Comparison of ENCODE assay signal across 9 mouse cellular contexts in the genomic region with DNA sequence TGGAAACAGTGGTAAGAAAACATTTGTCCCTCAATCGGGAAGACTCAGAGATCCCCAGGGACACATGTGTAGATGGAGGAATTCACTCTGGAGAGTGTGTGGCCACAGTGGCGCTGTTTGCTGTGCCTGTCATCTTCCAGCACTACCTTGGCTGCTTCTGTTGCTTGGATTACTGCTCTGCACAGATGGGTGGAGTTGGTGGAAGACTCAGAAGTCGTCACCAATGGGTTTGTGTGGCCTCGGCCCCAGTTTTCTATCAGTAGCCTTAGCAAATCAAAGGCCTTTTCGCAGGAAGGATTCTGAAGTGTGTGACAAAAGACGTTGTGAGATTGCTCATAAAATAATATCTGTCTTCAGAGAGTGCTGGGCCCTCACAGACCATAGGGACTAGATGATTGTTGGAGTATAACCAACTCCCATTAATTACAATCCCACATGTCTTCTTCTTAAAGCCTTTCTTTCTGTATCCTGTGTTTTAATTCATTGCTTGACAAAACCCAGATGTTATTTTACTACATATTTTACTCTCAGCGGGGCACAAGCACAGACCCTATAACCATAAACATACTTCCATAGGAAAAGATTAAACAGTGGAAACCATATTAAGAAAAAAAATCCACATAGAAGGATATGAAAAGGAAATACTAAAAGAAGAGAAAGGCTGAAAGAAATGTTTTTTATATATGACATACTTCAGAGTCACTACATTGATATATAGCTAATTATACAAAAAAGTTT. TPM values are rescaled to one million over a fixed set of nuclear protein-coding genes. Genes with fewer than 3 reads are reported as not detected.
A peak's percentile ranks its signal among the peaks of the same experiment; 100 is the strongest.
DNase-seq lines count a peak whose midpoint lies in the region; ATAC-seq lines count a peak whose summit lies in the region.
"Had no signal": no experiment of that assay in that cellular context is flagged by ENCODE, and none has a peak within 500 bp of the region (broad histone marks: within the 10 kb centered on the region; RNA-seq: fewer than 3 reads in every experiment).

No protein-coding gene starts in this region.

- H3K27me3 ChIP-seq in liver, embryonic 12.5 days (replicated peaks) = no peaks in the 10 kb centered on the region
- no peaks in the 10 kb centered on the region for H3K27me3 ChIP-seq in heart, embryonic 11.5 days (ENCODE audit: control insufficient read depth, insufficient read depth, low read length)
- H3K27me3 ChIP-seq in liver, embryonic 15.5 days = no peaks in the 10 kb centered on the region
- H3K27me3 ChIP-seq: midbrain, embryonic 12.5 days had no signal

- no peak overlapping the region for H3K4me3 ChIP-seq in liver, embryonic 12.5 days
- no peak overlapping the region for H3K4me3 ChIP-seq in heart, embryonic 11.5 days (ENCODE audit: low read depth, low read length)
- H3K4me3 ChIP-seq in liver, embryonic 15.5 days (replicated peaks) = no peak overlapping the region
- H3K4me3 ChIP-seq: midbrain, embryonic 12.5 days had no signal

- no peaks in the 10 kb centered on the region for H3K4me1 ChIP-seq in liver, embryonic 12.5 days
- peaks cover 12% of the 10 kb centered on the region for H3K4me1 ChIP-seq in heart, embryonic 11.5 days (ENCODE audit: control insufficient read depth, insufficient read depth, low read length)
- no peaks in the 10 kb centered on the region for H3K4me1 ChIP-seq in liver, embryonic 15.5 days (replicated peaks)
- H3K4me1 ChIP-seq: midbrain, embryonic 12.5 days had no signal

- no peak overlapping the region for H3K4me2 ChIP-seq in liver, embryonic 12.5 days
- H3K4me2 ChIP-seq in heart, embryonic 11.5 days = peak overlapping the region; percentile 40; the same call in 1 of the 2 replicates
- H3K4me2 ChIP-seq in liver, embryonic 15.5 days = no peak overlapping the region
- H3K4me2 ChIP-seq: midbrain, embryonic 12.5 days had no signal

- no peaks in the 10 kb centered on the region for H3K9me3 ChIP-seq in liver, embryonic 12.5 days (replicated peaks)
- H3K9me3 ChIP-seq in heart, embryonic 11.5 days (replicated peaks; ENCODE audit: control insufficient read depth, low read length) = no peaks in the 10 kb centered on the region
- no peaks in the 10 kb centered on the region for H3K9me3 ChIP-seq in liver, embryonic 15.5 days (replicated peaks)
- H3K9me3 ChIP-seq: midbrain, embryonic 12.5 days had no signal

- WGBS in liver, embryonic 12.5 days (ENCODE audit: insufficient replicate concordance) = 59% methylated on average over 7 of the region's 7 CpGs
- 50% methylated on average over 7 of the region's 7 CpGs for WGBS in heart, embryonic 11.5 days (ENCODE audit: insufficient replicate concordance)
- 54% methylated on average over 7 of the region's 7 CpGs for WGBS in liver, embryonic 15.5 days (ENCODE audit: insufficient replicate concordance)

- no peaks in the 10 kb centered on the region for H3K36me3 ChIP-seq in liver, embryonic 12.5 days
- H3K36me3 ChIP-seq in heart, embryonic 11.5 days (ENCODE audit: control insufficient read depth, insufficient read depth, low read length) = no peaks in the 10 kb centered on the region
- no peaks in the 10 kb centered on the region for H3K36me3 ChIP-seq in liver, embryonic 15.5 days (replicated peaks)
- H3K36me3 ChIP-seq: midbrain, embryonic 12.5 days had no signal

- DNase-seq in liver = no peak
- DNase-seq in embryo, embryonic 11 days = peak; percentile 27
- no peak for DNase-seq in thymus, postnatal 36 days
- DNase-seq in B cell, adult 2 months = no peak
- DNase-seq: thymus, postnatal 25 days had no signal

- H3K9ac ChIP-seq in liver, embryonic 12.5 days = no peak overlapping the region
- no peak overlapping the region for H3K9ac ChIP-seq in heart, embryonic 11.5 days (ENCODE audit: low read depth, low read length)
- H3K9ac ChIP-seq in liver, embryonic 15.5 days = no peak overlapping the region
- H3K9ac ChIP-seq: midbrain, embryonic 12.5 days had no signal

- no peak for ATAC-seq in liver, embryonic 12.5 days
- no peak for ATAC-seq in heart, embryonic 11.5 days (replicated peaks; ENCODE audit: insufficient number of reproducible peaks, low FRiP score, low TSS enrichment)
- no peak for ATAC-seq in liver, embryonic 15.5 days (ENCODE audit: insufficient read depth)

- H3K27ac ChIP-seq in liver, embryonic 12.5 days = peak overlapping the region; percentile 32; the same call in 1 of the 2 replicates
- H3K27ac ChIP-seq in heart, embryonic 11.5 days (ENCODE audit: low read depth, low read length) = no peak overlapping the region
- 0 out of 2 replicates have a peak overlapping the region, but pooled peaks have one; percentile 24 for H3K27ac ChIP-seq in liver, embryonic 15.5 days (replicated peaks)
- H3K27ac ChIP-seq: midbrain, embryonic 12.5 days had no signal

RNA-seq across cellular contexts. Expression of a gene that starts 48.4 kb away (rescaled TPM):
- polyA plus RNA-seq in liver, embryonic 12.5 days (2016; fragmentation: Nextera tagmentation; extraction: Ambion mirVana) = 47.5 and 51.6 TPM in 2 replicates
- polyA plus RNA-seq in heart, embryonic 11.5 days (2014; fragmentation: Nextera tagmentation; extraction: Ambion mirVana) = 60.9 and 76.0 TPM in 2 replicates
- 85.4 and 97.8 TPM in 2 replicates for polyA plus RNA-seq in liver, embryonic 15.5 days (2015; fragmentation: Nextera tagmentation; extraction: Ambion mirVana)
